Mouse (Mus musculus) liver, adult 2 months (tissue): ENCODE data around the gene Prex1.

Source experiments
- CTCF ChIP-seq: fragments of 200-500 bp; IDR thresholded peaks from 2 replicates; pipeline ENCODE4 v1.5.1; 2011; ENCODE audit warnings: low read depth, low read length, control low read depth
- POLR2A ChIP-seq: fragments of 200-500 bp; IDR thresholded peaks from 2 replicates; pipeline ENCODE4 v1.6.1; 2011; ENCODE audit warnings: low read length, control low read depth; ENCODE audit not compliant: insufficient read depth; ENCODE audit errors: extremely low read depth

DNA sequence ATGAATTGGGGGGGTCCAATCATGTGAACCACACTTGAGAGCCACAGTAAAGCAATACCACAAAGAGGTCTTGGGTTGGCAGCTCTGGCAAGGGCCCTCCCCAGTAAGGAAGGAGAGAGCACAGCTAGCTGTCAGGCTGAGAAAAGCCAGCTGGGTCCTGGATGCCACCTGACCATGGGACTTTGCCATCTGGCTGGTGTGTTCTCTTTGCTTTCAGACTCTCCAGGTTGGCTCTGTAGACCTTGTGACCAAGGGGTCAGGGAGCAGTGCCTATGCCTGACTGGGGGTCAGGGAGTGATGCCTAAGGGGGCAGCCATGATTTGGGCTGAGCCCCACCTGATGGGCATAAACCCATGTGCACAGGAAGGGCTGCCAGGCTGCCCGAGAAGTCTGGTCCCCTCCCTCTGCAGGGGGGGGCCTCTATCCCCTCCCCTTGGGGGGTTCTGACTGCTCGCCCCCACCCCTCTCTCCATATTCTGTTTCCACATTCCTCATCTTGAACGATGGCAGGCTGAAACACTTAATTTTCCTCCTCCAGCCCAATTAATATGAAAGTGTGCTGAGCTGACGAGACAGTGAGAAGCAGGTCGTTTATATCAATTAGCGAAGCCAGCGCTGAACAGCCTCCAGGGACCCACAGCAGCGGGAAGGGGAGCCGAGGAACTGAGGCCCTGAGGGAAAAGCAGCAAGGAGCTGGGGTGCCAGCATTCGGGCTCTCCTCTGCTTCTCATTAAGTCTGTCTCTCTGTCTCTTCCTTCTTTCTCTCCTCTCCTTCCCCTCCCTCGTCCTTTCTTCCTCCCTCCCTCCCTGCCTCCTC is 172.3 kb downstream of the Prex1 start:
- TF ChIP-seq CTCF (no peak), POLR2A (no peak)
